Mouse (Mus musculus) left cerebral cortex, adult 8-10 months (tissue): ENCODE data around the gene E130218I03Rik. TPM values are rescaled to one million over a fixed set of nuclear protein-coding genes. Genes with fewer than 3 reads are reported as not detected.

Experiments used
- DNase-seq, 2 experiments: peaks; one replicate each; pipeline ENCODE4 v3.0.0; 2022; ENCODE audit warnings: low spot score in 2 of 2
- total RNA-seq, 4 experiments: library from RNA; stranded (reverse); gene quantifications; 2 replicates each; pipeline ENCODE4 v1.2.4; 2022

E130218I03Rik gene
- total RNA-seq = not detected

DNA sequence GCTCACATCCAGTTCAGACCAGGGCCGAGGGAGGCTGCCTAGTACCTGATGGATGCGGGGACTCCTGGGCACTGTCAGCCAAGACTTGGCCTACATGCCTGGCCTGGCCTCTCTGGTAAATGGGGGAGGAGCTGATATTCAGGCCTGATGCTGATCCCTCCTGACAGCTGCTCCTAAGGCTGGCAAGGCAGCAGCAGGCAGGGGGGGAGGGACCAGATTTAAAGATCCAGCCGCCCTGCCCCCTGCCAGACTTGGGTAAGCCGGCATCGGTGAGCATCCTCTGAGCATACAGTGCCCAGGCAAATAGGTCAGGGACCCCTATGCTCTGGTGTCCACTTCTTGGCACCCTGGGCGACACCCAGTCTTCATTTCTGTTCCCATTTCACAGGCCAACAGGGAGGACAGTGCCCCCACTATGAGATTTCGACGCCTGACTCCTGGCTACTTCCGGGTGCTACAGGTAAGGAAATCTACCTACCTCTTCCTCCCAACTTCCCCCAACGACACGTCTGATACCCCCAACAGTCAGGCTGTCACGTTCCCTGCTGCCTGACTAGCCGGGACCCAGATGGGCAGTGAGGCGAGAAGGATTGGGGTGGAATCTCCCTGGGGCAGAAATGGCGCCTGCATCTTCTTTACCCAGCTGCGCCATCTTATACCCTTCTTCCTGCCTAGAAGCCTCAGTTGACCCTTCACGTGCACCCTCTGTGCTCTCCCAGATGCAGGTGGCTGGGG is at the start of gene E130218I03Rik:
Gene E130218I03Rik, plus strand, starts transcription at position 147 of the 735 bp plus-strand sequence.
- no peak for DNase-seq

DNA sequence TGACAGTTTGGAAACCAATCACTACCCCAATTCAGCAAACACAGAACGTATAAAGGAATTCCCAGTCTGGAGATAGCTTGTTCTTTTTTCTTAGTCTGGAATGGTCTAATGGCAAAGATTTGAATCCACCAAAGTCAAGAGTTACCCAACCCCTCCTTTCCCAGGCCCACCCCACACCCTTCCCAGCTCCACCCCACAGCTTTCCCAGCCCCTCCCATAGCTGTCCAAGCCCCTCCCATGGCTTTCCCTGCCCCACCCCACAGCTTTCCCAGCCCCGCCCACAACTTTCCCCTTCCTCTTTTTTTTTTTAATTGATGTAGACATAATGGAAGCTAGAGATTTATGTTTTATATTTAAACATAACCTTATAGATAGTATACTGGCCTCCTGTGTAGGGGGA is 44.1 kb upstream of the E130218I03Rik start:
- no peak for DNase-seq

DNA sequence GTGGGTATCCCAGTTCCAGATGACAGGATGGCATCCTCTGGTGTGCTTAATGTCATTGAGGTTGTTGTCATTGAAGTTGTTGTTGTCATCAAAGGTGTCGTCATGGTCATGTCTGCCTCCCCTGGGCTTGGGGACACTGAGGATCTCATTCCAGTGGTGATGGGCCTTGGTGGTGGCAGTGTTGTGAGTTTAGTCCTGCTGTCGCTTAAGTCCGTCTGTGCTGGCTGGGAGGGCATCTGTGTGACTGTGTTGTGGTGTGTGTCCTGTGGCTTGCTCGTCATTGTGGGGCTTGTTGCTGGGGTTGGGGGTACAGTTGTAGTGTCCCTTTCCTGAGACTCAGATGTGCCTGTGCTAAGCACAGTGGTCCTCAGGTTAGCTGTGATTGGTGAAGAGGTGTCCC is 40.6 kb upstream of the E130218I03Rik start, which contains the start of gene Gm7534:
Gene Gm7534, minus strand, starts transcription at position 101 of the 400 bp plus-strand sequence.
- DNase-seq = no peak

GRCm38 (mm10) chr4:134203340-134203896 is 40.0 kb upstream of the E130218I03Rik start:
- no peak for DNase-seq

DNA sequence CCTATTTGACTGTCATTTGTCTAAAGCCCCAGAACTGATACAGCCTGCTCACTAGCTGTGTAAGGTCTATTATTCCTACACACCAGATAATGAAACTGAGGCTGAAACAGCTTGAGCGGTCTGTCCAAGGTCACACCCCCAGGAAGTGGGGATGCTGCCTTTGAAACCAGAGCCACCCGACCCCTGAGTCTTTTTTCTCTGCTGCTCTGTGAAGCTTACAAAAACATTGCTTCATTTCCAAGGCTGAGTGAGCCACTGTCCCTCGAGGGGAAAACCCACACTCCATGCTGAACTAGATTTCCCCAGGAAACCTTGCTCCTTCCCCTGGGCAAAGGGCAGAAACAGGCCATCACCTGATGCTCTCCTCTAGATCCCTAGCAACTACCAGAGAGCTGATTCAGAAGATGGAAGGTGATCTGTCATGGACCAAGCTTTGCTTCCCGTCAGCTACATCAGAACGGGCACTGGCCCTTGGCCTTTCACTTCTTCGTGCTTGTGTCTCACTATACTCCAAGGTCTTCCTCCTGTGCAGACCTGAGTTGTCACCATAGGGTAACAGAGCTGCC is 36.9 kb upstream of the E130218I03Rik start:
- no peak for DNase-seq

DNA sequence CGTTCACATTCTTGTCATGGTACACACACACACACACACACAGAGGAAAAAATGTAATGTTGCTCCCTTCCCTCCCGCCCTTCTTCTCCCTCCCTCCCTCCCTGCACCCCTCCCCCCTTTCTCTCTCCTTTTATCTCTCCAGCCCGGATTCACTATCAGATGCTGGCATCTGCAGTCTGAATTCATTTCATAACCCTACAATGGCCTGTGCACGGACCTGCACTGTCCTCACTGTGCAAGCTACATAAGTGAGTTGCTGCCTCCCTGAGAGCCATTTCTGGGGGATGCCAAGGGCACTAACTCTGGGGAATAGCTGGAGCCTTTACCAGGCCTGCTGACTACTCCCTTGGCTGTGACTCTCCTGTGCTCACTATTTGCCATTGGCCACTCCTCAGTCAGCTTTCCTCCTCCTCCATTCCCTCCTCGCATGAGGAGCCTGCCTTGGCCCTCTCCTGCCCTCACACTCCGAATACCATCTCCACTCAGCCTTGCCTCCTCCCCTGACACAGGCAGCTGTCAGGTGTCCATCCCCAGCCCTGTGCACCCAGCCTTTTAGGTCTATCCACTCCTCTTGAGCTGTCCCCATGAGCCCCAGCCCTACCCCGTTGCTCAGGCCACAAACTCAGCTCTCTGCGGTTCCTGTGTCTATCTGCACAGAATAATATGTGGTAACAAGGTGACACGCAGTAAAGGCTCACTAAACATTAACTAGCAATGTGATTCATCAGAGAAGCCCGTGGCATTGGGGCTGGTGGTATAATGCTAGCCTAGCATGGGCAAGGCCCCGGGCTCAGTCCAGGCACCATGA is 20.5 kb upstream of the E130218I03Rik start:
- DNase-seq = no peak

DNA sequence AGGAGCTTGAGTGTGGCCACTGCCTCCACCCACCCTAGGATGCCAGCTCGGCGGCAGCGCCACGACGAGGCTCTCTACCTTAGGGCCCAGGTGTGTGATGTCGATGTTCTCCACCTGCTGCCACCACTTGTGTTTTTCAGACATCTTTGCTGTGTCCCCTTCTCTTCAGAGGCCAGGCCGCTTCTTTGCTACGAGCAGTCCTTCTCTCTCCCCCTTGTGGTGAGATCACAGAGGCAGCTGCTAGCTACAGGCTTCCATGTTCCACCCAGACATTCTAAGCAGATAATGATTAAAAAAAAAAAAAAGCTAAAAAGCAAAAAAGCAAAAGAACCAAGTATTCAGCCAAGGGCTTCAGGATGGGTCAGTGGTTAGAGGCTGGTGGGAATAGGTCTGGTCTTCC is 16.3 kb upstream of the E130218I03Rik start, which contains the start of gene Catsper4:
Gene Catsper4, minus strand, starts transcription at position 190 of the 400 bp plus-strand sequence.
- no peak for DNase-seq

DNA sequence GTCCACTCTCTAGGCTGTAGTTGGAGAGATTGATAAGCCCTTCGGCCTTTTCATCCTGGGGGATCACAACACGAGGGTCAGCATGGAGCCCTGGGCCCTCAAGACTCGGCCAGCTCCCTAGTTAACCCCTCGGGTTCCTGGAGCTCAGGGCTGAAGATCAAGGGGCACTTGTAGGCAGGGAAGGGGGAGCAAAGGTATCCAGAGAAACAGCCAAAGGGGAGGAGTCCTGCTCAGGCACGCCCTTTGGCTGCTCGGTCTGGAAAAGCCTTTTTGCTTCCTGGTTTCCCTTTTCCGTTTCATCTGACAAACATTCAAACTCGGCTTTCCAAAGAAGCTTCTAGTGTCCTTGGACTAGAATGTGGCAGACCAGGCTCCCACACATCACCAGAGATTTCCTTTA is 13.0 kb upstream of the E130218I03Rik start:
- no peak for DNase-seq

DNA sequence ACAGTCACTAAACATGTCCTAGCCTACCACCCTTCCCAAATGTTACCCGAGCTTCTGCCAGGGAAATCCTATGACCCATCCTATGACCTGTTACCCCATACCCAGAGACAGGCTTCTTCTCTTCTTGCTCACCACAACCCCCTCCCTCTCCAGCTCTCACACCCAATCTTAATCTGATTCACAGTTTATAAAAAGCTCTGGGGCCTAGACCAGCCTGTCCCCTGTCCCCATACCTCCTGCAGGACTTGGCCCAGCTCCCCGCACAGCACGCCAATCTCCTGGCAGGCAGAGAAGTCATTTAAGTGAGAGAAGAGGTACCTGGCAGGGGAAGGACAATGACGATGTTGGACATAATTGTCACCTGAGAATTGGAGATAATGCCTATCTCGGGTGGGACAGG is 8.6 kb upstream of the E130218I03Rik start:
- no peak for DNase-seq

DNA sequence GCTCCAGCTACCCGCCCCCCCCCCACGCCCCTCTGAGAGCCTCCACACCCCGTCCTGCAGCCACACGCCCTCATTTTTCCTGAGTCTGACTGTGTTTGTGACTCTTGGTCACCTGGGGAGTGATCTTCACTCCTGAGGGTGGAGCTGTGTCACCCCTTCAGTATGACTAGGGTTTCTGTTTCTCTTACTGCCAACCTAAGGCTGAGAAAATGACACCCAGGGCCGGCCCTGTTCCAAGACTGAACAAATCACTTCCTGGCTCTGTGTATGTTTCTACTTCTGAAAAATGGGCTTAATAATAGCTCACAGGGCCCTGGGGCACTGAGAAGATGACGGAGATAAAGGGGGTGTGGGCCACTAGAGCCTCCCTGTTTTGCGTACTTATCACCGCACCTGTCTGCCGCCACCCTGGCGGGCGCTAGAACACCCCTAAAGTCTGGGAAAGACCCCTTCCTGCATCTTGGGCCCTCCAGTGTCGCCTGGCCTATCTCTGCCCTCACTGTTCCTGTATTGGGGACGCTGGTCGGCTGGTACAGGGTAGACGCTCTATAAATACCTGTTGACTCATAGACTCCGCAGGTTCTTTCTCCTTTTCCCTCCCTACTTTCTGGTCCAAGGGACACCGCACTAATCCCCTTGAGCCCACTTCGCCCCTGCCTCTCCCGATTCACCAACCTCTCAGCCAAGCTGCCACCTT is 5.7 kb upstream of the E130218I03Rik start:
- DNase-seq = no peak

- DNase-seq = no peak
These were observed 5.2 kb upstream of the E130218I03Rik start, which contains the start of gene Cnksr1 for GRCm38 (mm10) chr4:134238279-134238651. Gene Cnksr1 (minus strand): TSS chr4:134238399.

DNA sequence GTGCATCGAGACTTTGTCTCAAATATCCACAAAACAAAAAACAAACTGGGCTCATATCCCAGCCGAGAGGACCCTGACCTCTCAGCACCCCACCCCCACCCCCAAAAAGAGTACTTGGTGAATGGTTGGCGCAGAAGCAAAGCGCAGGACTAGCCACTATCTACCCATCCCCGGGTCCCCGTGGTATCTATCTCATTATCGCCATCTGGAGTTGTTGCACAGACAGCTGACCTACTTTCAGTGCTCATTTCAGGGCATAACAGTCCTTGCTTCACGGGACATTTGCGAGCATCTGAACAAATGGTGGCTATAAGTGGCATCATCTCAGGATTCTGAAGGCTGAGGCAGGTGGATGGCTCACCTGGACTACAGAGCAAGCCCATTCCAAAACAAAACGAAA is 4.8 kb upstream of the E130218I03Rik start:
- no peak for DNase-seq

DNA sequence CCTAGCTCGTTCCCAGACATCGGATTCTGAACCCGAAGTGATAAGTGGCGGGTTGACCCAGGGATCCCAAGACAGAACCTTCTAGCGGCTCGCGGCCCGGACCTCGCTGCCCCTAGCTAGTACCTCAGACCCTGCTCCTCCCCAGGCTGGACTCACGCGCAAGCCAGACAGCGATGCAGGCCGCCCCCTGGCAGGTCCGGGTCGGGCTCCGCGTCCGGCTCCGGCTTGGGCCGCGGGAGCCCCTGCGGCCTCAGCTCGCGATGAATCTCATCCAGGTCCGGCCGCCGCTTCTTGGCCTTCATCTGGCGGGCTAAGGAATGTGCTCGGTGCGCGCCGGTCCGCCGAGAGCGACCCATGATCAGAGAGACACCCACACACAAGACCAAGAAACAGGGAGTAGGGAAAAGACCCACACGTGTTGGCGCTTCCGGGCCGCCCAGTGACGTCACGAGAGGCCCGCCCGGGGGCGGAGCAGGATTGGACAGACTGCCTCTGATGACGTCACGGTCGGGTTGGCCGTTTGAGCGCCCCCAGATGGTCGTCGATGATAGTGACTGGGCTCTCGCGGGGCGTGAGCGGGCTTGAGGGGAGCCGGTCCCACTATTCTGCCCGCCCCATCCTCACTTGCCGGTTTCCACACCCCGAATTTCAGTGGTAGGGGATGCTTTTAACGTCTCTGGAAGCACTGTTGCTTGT is 1.8 kb downstream of the E130218I03Rik start, which contains the start of gene Zfp593:
Gene Zfp593, minus strand, starts transcription at position 445 of the 696 bp plus-strand sequence.
- DNase-seq = peak; percentile 91 to 92

GRCm38 (mm10) chr4:134246256-134246655 is 2.8 kb downstream of the E130218I03Rik start:
- no peak for DNase-seq

- no peak for DNase-seq
These were observed 3.3 kb downstream of the E130218I03Rik start, which contains the start of gene Gm30191 for GRCm38 (mm10) chr4:134246719-134247258. Gene Gm30191 (plus strand): TSS chr4:134246935.

DNA sequence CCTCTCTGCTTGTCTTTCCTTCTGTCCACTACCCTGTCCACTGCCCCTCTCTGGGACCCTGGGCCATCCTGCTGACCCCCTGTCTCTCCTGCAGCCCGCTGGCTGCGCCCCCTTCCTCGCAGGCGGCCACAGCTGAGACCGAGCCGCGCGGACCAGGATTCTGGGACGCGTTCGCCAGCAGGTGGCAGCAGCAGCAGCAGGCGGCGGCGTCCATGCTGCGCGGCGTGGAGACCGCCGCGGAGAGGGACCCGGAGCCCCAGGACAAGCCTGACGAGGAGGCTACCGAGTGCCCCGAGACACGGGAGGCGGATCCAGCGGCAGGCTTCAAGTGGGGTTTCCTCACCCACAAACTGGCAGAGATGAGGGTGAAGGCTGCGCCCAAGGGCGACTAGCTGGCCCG is 6.2 kb downstream of the E130218I03Rik start:
- DNase-seq = peak in 1 of 2 experiments; percentile 50

DNA sequence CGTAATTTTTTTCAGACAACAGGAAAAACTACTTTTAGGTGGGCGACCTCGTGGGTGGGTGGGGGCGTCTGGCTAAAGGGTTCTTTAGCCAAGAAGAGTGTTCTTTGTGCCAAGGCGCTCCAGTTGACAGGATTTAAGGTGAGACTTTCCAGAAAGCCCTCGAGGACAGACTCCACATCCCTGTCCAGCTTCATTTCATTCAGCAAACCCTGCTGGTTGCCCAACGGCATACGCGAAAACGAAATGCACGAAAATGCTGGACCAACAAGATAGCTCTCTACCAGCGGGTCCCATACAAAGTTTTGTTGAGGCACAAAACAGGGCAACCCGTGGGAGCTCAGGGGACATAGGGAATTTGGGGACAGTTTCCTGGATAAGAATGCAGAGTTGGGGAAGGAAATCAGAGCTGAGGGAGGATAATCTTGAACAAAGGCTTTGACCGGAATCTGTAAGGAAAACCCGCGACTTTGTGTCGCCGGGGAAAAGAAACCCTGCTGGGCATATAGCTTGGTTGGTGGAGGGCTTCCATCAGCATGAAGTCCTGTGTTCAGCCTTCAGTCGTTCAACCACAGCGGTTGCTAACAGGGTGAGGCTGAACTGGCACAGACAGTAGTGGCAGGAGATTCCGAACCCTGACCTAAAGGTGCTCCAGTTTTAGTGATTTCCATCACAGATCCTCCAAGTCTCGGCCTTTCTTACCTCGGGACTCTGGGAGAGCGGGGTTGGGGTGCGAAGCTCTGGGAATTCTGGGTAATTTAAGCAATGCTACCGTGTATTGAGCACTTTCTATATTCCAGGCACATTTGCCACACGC is 6.9 kb downstream of the E130218I03Rik start:
- DNase-seq = no peak

GRCm38 (mm10) chr4:134250930-134251240 is 7.4 kb downstream of the E130218I03Rik start:
- DNase-seq = no peak
